Mouse (Mus musculus) gastrocnemius, postnatal 10 days (tissue): ENCODE measurements around the gene Rnf183. TPM values are rescaled to one million over a fixed set of nuclear protein-coding genes. Genes with fewer than 3 reads are reported as not detected.

Experiments
- DNase-seq: peaks from one replicate; pipeline ENCODE4 v3.0.0; 2021; ENCODE audit warnings: mixed read lengths
- total RNA-seq, 2 experiments: library from RNA; stranded (reverse); gene quantifications; 2 replicates each; pipeline ENCODE4 v1.2.3; 2021

Gene Rnf183
- total RNA-seq, 2 experiments from 2014 or later: not detected

DNA sequence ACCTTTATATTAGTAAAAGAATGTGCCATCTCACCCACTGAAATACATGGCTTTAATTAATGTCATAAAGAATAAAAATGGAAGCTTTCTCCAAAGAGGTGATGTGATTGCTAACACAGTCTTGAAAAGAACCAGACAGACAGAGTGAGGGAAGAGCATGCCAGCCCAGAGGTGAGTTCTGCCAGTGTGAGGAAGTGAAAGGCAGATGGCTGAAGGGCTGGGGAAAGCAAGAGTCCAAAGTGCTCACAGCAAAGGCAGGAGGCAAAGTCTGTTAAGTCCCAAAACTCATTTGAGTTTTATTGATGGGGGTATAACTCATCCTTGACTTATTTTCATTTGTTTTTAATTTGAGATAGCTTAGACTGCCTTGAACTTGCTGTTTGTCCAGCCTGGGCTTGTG is 4.4 kb downstream of the Rnf183 start:
- no peak for DNase-seq

DNA sequence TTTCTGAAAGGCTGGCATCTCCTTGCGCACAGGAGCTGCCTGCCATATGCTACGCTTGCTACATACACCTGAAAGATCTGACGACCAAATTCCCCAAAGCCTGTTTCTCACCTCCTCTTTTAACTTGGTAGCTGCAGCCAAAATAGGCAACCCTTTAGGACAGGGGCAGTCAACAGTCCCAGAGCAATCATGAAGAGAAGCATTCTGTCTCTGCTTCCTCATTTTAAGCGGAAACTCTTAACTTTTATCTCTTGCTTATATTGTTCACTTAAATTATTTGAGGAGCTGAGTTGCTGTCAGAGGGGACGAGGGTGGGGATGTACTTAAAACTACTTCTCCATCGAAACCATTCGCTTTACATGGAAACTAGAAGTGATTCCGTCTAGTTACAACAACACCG is 5.4 kb downstream of the Rnf183 start:
- no peak for DNase-seq

DNA sequence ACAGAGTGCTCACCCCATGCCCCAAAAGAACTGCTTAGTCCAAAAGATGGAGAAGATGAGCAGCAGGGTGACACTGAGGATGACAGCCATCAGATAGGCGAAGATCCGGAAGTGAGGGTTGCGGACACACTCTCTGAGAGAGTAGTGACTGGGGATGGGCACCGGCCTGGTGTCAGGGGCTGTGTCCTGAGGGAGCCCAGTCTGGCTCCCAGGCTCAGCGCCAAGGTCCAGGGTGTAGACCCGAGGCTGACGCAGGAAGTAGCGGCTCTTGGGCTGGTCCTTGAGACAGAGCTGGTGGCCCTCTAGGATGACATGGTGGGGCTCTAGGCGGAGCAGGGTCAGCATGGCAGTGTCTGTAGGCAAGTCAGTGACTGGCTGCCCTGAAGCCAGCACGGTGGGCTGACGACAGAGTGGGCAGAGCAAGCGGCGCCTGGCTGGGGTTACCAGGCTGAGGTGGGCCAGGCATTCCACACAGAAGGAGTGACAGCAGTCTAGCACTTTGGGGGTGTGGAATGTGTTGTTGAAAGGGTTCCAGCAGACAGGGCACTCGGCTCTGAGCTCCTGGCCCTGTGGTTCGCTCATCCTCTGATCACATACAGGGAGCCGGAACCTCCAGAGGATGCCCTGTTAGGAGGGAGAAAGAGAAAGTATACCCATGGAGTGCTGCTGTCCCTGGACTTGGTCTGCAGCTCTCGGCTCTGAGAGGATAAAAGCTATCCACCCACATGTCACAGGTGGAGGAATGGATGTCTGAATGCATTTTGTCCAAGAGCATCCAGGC is 6.9 kb downstream of the Rnf183 start:
- DNase-seq: peak; percentile 26

DNA sequence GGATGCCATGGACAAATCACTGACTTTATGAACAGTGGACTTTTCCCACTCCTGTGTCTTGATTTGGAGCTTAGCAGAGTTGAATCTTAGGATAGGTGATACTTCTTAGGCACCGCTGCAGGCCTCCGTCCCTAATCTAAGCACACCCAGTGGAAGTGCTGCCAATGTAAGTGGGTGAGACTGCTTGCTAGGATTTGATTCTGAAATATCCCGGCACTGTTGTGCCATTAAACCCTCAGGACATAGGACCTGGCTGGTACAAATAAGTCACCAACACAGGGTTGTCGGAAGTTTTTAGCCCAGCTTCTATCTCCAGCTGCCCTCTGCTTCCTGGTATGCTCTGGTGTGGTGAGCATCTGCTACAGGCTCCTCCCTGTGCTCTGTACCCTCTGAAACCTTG is 9.2 kb downstream of the Rnf183 start:
- DNase-seq: no peak

DNA sequence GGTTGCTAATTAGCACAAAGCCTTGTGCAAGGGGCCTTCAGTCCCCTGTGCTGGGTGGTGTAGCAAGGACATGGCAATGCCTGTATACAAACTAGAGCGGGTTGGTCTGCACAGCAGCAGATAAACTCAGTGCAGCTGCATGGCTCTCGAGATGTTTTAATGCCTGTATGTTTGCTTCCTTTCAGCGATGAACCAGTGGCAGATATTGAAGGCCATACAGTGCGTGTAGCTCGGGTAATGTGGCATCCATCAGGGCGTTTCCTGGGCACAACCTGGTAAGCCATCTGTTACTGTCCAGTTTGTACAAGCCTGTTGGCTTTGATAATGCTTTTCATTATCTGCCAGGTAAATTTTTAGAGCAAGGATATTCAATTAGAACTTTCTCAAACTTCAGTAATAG is 16.0 kb downstream of the Rnf183 start:
- DNase-seq: no peak

DNA sequence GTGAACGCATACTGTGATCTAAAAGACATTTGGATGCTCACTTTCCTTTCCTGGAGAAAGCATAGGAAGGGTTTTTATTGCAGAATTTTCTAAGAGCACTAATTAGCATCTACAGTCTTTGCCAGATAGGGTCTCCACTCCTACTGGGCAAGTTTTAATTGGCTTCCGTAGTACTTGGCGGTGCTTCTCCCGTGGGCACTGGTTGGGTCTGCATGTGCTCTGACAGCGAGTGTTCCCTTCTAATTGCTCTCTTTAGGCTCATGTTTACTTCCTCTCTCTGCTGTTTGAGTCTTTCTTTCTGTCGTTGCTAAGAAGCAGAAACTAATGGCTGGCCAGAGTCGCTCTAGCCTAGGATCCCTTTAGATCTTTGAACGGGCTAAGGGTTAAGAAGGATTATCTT is 16.6 kb downstream of the Rnf183 start:
- DNase-seq: no peak

DNA sequence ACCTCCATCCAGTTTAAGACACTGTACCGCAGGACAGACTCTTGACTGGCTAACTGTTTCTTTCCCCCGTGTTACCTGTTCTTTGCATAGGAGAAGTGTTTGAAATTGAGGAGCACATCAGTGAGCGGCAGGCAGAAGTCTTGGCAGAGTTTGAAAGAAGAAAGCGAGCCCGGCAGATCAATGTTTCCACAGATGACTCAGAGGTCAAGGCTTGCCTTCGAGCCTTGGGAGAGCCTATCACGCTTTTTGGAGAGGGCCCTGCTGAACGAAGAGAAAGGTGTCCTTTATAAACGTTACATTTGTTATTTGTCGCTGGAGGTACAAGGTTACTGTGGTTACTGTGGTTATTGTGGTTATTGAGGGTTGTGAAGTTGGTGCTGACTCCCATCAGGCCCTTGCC is 23.4 kb downstream of the Rnf183 start:
- no peak for DNase-seq

DNA sequence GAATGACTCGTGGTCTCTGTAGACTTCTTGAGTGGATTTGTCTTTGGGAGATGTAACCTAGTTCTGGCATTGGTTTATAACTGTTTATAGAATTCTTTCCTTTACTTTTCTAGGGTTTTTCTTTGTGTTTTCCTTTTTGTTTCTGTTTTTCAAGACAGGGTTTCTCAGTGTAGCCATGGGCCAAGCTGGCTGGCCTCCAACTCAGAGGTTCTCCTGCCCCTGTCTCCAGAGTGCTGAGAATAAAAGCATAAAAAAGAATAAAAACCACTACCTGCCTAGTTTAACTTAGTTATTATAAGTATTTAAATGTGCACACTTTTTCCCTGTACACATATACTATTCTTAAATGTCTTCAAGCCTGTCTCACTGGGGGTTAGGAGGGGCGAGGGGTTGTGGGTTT is 24.7 kb downstream of the Rnf183 start:
- no peak for DNase-seq

DNA sequence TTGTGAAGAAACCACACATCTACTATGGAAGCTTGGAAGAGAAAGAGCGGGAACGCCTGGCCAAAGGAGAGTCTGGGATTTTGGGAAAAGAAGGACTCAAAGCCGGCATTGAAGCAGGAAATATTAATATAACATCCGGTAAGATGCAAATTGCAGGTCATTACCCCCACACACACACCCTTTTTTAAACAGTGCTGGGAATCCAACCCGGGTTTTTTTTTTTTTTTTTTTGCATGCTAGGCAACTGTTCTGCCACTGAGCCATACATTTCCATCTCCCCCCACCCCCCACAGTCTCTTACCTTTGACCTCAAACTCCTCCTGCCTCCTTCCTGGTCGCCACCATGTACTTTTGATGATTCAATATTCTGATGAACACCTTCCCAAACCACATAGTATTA is 25.4 kb downstream of the Rnf183 start:
- no peak for DNase-seq

DNA sequence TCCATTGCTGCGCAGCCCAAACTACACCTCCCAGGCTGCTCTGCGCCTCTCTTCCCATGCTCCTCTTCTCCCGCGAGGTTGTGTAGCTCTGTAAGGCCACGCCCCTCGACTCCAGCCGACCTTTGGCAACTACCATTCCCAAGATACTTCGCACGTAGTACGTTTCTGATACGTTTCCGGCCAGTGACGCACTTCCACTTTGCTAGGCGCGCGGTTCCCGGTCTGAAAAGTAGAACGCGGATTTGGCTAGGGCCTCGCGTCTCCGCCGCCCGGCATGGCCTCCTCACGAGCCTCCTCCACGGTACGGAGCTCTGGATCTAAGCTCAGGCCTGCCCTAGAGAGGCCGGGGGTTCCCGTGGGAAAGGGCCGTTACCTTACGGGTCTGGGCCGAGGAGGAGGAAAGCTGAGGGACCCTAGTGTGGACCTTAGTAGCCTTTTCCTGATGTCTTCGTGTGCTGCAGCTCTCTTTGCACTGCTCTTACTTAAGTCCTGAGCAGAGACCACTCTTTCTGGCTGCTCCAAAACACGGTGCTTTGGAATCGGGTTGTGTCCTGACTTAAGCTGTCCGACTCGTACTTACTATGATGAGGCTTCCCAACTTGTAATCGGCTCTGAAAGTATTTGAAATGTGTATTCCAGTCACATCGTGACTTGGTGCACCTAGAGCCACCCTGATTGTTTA is 26.3 kb downstream of the Rnf183 start, which contains the start of the genes Cdc26 and Prpf4:
Gene Cdc26, minus strand, starts transcription at position 42 of the 682 bp plus-strand sequence.
Gene Prpf4, plus strand, starts transcription at position 197 of the 682 bp plus-strand sequence.
- DNase-seq: peak; percentile 93

DNA sequence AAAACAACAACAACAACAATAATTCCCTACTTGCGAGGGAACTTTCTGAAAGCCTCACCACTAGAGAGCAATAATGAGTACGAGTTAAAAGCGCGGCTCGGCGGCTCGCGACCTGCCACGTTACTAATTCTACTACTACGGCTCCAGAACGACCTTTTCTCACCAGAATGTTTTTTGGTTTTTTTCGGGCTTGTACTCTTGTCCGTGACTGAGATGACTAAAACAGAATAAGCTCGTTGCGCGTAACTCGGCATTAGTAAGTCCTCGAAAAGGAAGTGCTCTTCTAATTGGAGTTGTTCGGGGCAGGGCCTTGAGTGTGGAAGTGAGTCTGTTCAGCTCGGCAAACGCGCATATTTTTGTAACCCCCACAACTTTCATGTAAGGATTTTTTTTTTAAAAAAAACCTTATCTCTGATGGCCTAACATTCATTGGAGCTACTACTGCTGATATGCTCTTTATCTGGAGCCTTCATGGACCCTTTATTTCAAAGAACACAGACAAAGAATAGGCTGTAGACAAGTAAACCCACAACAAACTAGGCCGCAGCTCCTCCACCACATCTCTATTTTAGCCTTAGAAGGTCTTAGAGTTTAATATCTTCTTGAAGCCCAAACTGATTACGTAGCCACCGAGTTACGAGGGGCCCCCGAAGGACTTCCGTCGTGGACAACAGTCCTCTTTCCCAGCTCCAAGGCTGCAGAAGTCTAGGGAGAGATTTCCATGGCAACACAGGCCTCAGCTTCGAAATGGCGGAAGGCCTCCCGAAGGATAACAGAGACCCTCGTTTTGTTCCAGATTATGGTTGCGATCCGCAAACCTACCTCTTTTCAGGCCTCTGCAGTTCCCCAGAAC is 27.1 kb downstream of the Rnf183 start:
- DNase-seq: peak; percentile 45

DNA sequence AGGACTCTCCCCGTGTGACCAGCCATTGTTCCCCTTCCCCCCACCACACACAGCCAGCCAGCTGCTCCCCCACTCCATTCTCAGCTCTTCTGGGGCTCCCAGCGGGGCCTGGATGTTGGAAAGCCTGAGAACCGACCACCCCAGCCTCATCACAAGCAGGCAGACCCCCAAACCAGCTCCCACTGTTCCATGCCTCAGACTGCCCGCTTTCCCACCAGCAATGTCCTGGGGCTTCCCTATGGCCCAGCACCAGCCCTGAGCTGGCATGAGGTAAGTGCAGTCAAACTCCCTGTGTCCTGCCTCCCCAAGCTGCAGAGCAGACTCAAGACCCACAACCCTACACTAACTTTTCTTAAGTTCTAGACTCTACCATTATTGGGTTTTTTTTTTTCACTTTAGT is 28.9 kb downstream of the Rnf183 start:
- no peak for DNase-seq

DNA sequence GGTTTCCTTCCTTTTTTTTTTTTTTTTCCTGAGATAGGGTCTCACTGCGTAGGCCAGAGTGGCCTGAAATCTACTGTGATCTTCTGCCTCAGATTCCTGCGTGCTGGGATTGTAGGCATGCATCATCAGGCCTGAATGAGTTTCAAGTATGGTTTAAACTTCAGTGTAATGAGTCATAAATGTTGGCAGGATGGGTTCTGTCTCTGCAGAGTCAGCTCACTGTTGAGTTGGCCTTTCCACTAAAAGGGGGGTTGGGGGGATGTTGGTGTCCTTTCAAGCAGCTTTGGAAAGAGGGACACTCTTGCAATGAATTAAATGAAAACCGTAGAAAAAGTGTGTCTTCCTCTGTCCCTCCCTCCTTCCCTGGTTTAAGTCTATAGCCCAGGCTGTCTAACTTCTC is 36.1 kb downstream of the Rnf183 start:
- no peak for DNase-seq

DNA sequence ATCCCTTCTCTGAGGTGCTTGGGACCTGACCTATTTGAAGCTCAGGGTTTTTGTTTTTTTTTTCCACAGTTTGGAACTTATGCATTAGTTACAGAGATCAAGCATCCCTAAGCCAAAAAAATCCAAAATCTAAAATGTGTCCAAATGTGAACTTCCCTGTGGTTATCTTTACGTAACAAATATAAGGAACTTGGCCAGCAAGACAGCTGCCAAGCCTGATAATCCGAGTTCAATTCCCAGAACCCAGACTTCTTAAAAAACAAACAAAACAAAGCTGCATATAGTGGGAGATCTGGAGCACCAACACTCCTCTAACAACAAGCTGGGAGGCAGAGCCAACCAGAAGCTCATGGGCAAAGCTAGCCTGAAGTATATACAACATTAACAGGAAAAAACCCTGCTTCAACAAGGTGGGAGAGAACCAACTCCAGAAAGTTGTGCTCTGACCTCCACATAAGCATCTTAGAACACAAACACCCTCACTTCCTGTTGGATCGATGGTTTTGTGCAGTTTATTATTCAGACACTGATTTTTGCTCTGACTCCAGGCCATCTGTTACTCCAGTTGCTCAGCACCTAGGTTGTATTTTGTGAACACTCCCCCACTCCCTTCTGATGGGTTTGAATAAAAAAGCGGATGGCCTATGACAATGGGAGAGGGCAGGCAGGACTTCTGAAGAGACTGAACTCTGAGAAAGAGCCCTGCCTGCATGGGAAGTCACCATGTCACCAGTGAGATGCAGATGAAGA is 37.3 kb downstream of the Rnf183 start:
- DNase-seq: no peak

DNA sequence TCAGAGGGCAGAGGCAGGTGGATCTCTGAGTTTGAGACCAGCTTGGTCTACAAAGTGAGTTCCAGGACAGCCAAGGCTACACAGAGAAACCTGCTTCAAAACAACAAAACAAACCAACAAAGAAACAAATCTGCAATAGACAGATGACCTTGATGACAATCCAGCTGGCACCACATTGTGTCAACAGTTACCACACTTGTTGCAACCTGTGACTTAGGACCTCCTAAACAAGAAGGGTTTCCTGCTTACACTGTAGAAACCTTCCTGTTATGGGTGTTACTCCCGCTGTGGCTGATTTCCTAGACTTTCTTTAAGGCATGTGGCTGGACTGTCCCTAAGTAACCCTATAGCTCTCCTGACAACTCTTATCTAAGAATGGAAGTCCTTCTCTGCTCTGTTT is 39.2 kb downstream of the Rnf183 start:
- DNase-seq: no peak

DNA sequence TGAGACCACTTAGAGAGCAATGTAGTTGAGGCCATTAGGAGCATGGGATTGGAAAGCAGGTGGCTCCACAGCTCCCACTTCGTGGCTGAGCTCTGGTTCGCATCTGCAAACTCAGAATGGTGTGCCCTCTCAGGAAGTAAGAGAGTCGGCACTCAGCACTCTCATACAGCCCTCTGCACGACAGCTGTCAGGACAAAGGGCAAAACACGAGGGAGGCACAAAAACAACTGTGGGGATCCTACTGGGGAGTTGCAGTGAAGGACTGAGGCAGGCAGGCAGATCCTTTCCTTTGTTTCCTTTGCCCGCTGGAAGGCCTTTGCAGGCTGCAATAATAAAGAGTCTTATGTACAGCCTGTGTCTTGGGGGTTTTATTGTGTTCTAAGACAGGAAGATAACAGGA is 41.6 kb downstream of the Rnf183 start:
- DNase-seq: no peak

DNA sequence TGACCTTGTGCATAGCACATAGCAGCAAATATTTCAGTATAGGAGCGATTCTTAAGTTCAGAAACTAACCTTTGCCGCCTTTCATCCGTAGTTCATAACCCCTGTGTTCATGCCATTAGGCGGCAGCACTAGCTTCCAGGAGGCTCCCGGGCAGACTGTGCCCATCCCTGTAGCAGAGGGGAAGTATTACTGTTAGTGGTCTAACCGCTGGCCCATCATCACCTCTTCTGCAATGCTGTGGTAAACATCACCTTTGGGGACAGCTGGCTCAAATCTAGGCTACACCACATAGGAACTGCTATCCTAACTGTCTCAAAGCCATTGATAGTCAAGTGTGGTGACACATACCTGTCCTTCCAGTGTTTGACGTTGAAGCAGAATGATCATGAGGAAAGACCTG is 43.2 kb downstream of the Rnf183 start:
- DNase-seq: no peak

DNA sequence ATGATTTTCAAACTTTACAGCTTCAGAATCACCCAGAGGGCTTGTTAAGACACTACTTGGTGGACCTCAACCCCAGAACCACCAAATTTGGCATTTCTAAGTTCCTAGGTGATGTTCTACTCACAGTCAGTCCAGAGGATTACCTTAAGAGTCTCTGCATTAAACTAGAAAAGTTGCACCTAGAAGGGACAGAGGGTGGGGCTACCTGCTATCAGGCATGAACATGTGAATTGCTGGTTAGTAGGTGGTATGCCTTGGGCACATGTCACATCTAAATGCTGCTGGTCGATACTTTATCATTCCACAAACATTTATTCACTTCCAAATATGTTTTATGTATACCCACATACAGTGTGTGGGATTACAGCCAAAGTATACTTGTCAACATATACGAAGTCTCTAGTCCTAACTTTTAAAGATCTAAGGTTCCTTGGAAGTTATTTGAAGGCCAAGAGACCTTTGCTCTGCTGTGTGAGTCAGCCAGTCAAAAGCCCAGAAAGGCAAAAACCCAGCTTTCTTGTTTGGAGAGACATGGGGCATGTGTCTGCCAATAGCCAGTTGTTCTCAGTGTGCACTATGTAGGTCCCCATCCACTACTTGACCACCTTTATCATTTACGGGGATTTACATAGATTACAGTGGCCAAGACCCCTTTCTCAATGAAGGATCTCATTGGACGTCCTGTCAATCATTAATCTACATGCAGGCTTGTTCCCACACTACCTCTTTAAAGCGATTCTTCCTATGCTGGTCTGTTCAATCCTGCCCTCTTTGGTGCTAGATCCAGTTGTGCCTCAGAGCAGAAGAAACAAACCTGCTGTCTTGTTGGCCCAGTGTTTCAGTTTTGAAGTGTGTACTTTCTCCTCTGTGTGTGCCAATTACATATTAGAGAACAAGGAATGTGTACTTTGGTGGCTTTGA is 45.2 kb downstream of the Rnf183 start:
- DNase-seq: no peak

DNA sequence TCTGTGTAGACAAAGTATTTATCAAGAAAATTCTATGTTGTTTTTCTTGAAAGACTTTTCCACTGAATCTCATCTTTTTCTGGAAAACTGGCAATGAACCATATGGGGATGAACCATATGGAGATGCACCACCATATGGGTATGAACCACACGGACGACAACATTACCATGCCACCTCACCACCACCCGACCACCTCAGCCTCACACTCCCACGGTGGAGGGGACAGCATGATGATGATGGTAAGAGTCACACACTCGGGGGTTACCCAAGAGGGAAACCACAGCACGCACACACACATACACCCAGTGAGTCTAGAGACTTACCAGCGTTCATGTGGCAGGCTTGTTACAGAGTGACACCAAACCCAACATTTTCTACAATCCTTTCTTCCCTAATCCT is 49.6 kb downstream of the Rnf183 start:
- no peak for DNase-seq

DNA sequence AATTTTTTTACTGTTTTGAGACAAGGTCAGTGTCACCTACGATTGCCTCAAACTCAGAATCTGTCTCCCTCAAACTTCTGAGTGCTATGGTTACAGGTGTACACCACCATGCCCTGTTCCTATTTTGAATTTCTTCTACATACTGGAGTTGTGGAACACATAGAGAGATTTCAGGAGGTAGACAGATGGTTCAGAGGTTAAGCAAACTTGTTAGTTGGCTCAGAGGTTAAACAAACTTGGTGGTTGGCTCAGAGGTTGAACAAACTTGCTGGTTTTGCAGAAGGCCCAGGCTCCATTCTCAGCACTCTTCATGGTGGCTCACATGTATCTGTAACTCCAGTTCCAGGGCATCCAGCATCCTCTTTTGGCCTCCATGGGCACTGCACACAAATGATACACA is 50.9 kb downstream of the Rnf183 start:
- no peak for DNase-seq

DNA sequence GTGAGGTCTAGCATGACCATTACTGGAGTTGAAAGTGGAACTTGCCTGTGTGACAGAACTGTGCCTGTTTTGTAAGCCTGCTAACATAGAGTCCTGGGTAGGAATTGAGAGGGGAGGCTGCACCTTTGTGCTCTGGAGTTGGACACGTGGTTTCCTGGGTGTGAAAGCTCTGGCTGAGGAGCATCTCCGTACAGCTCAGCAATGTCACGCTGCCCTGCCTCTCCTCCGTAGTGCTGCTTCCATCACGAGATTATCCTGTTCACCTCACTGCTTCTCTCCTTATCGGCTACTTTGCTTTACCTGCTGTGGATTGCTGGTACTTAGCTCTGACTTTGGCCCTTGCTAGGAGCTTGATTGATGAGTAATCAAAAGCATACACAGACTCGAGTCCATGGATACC is 51.3 kb downstream of the Rnf183 start:
- DNase-seq: no peak
